ENCODE assay signal across 22 mouse cellular contexts in genomic region chr4:141331446-141331845, GRCm38 (mm10). TPM values are rescaled to one million over a fixed set of nuclear protein-coding genes. Genes with fewer than 3 reads are reported as not detected.
DNase-seq lines count a peak whose midpoint lies in the region; ATAC-seq and TF ChIP-seq lines count a peak whose summit lies in the region.
"Had no signal": no experiment of that assay in that cellular context is flagged by ENCODE, and none has a peak within 500 bp of the region (broad histone marks: within the 10 kb centered on the region; RNA-seq: fewer than 3 reads in every experiment).

No protein-coding gene starts in this region.

- TF ChIP-seq EP300 in liver, postnatal 0 days (IDR thresholded peaks at IDR 0.05; ENCODE audit: low read depth) = peak; percentile 40; the same call in 1 of the 2 replicates
- TF ChIP-seq EP300 in stomach, postnatal 0 days (optimal IDR thresholded peaks at IDR 0.05) = no peak

- peak; percentile 99 for DNase-seq in liver, adult 2 months (ENCODE audit: extremely low read depth, low read depth, low spot score)
- no peak for DNase-seq in liver
- no peak for DNase-seq in liver, postnatal 0 days
- DNase-seq in stomach, postnatal 0 days (ENCODE audit: low spot score) = no peak
- DNase-seq in adrenal gland, postnatal 25 days = no peak
- DNase-seq: adrenal gland, adult 2 months; adrenal gland, adult 8-10 months; adrenal gland, postnatal 10 days; adrenal gland, postnatal 14 days; adrenal gland, postnatal 36 days; B cell, adult 2 months; cerebellum, adult 11 months; cerebellum, adult 11-12 months; cerebellum, adult 18-20 months; cerebellum, adult 2 months had no signal

- peaks cover 7% of the 10 kb centered on the region for H3K4me1 ChIP-seq in liver, adult 2 months (ENCODE audit: control insufficient read depth, insufficient read depth, low read length)
- no peaks in the 10 kb centered on the region for H3K4me1 ChIP-seq in liver, postnatal 0 days (ENCODE audit: insufficient read depth)
- no peaks in the 10 kb centered on the region for H3K4me1 ChIP-seq in liver, embryonic 12.5 days
- H3K4me1 ChIP-seq in stomach, postnatal 0 days (replicated peaks; ENCODE audit: control insufficient read depth, insufficient read depth) = no peaks in the 10 kb centered on the region

- H3K9ac ChIP-seq in liver, adult 2 months (ENCODE audit: low read depth, low read length) = no peak overlapping the region
- H3K9ac ChIP-seq in liver, postnatal 0 days (replicated peaks) = no peak overlapping the region
- no peak overlapping the region for H3K9ac ChIP-seq in liver, embryonic 12.5 days
- H3K9ac ChIP-seq in stomach, postnatal 0 days (ENCODE audit: low read length) = no peak overlapping the region

- peak; percentile 80 for ATAC-seq in liver, postnatal 0 days
- no peak for ATAC-seq in liver, embryonic 12.5 days
- ATAC-seq in stomach, postnatal 0 days (ENCODE audit: low FRiP score, low TSS enrichment) = peak; percentile 55
- ATAC-seq: activated CD4-positive, CD25-positive, alpha-beta regulatory T cell, adult 4 months; CD4-positive, CD25-positive, alpha-beta regulatory T cell, adult 4 months; Patski had no signal

- H3K4me3 ChIP-seq in liver, adult 2 months (ENCODE audit: insufficient read depth, low read depth, low read length) = no peak overlapping the region
- H3K4me3 ChIP-seq in liver, postnatal 0 days (ENCODE audit: low read depth, low read length) = no peak overlapping the region
- H3K4me3 ChIP-seq in liver, embryonic 12.5 days = no peak overlapping the region
- H3K4me3 ChIP-seq in stomach, postnatal 0 days (ENCODE audit: low read depth, low read length) = no peak overlapping the region

- H3K4me2 ChIP-seq in liver, postnatal 0 days (ENCODE audit: low read depth, low read length) = no peak overlapping the region
- H3K4me2 ChIP-seq in liver, embryonic 12.5 days = no peak overlapping the region
- H3K4me2 ChIP-seq in stomach, postnatal 0 days (replicated peaks; ENCODE audit: low read depth) = no peak overlapping the region

- TF ChIP-seq POLR2A in liver, adult 2 months (IDR thresholded peaks at IDR 0.05; ENCODE audit: extremely low read depth, insufficient read depth, low read length) = no peak

- 18% methylated on average over 2 of the region's 2 CpGs for WGBS in liver, adult 2 months
- 80% methylated on average over 2 of the region's 2 CpGs for WGBS in liver, postnatal 0 days (ENCODE audit: insufficient replicate concordance)
- 85% methylated on average over 2 of the region's 2 CpGs for WGBS in liver, embryonic 12.5 days (ENCODE audit: insufficient replicate concordance)
- 89% methylated on average over 2 of the region's 2 CpGs for WGBS in stomach, postnatal 0 days

- H3K9me3 ChIP-seq in liver, postnatal 0 days (ENCODE audit: low read length) = no peaks in the 10 kb centered on the region
- H3K9me3 ChIP-seq in liver, embryonic 12.5 days (replicated peaks) = no peaks in the 10 kb centered on the region
- no peaks in the 10 kb centered on the region for H3K9me3 ChIP-seq in stomach, postnatal 0 days (ENCODE audit: control insufficient read depth, low read length)
- H3K9me3 ChIP-seq: G1E had no signal

- no peak for TF ChIP-seq CTCF in liver, adult 2 months (IDR thresholded peaks at IDR 0.05; ENCODE audit: low read depth, low read length)
- no peak for TF ChIP-seq CTCF in liver, postnatal 0 days (IDR thresholded peaks at IDR 0.05; ENCODE audit: low read depth)
- TF ChIP-seq CTCF in stomach, postnatal 0 days (IDR thresholded peaks at IDR 0.05; ENCODE audit: low read depth) = no peak

- peak overlapping the region; percentile 97 for H3K27ac ChIP-seq in liver, adult 2 months (replicated peaks; ENCODE audit: insufficient read depth, low read depth, low read length)
- no peak overlapping the region for H3K27ac ChIP-seq in liver, postnatal 0 days (ENCODE audit: low read depth)
- H3K27ac ChIP-seq in liver, embryonic 12.5 days = no peak overlapping the region
- no peak overlapping the region for H3K27ac ChIP-seq in stomach, postnatal 0 days (replicated peaks)

- H3K79me2 ChIP-seq in liver, adult 2 months (ENCODE audit: control insufficient read depth, insufficient read depth, low read length) = no peaks in the 10 kb centered on the region

- H3K27me3 ChIP-seq in liver, adult 2 months (ENCODE audit: control insufficient read depth, insufficient read depth, low read length) = no peaks in the 10 kb centered on the region
- no peaks in the 10 kb centered on the region for H3K27me3 ChIP-seq in liver, postnatal 0 days (ENCODE audit: insufficient read depth, low read length)
- peaks cover 36% of the 10 kb centered on the region for H3K27me3 ChIP-seq in liver, embryonic 12.5 days (replicated peaks)
- H3K27me3 ChIP-seq in stomach, postnatal 0 days (ENCODE audit: control insufficient read depth, insufficient read depth, low read length) = no peaks in the 10 kb centered on the region
- H3K27me3 ChIP-seq: Patski had no signal

- H3K36me3 ChIP-seq in liver, adult 2 months (ENCODE audit: control insufficient read depth, insufficient read depth, low read length) = peaks cover 3% of the 10 kb centered on the region; the same call in 1 of the 2 replicates
- 0 out of 2 replicates have a peak, but pooled peaks cover 3% of the 10 kb centered on the region for H3K36me3 ChIP-seq in liver, postnatal 0 days (replicated peaks; ENCODE audit: insufficient read depth, low read length)
- H3K36me3 ChIP-seq in liver, embryonic 12.5 days = 0 out of 2 replicates have a peak, but pooled peaks cover 8% of the 10 kb centered on the region
- no peaks in the 10 kb centered on the region for H3K36me3 ChIP-seq in stomach, postnatal 0 days (ENCODE audit: control insufficient read depth, insufficient read depth, low read length)
- H3K36me3 ChIP-seq: G1E had no signal

RNA-seq across cellular contexts. Expression of gene Epha2, which starts 30.4 kb away (rescaled TPM):
- total RNA-seq in liver, adult 2 months (2014; rRNA removed) = 7.7 and 9.3 TPM in 2 replicates
- polyA plus RNA-seq in liver, adult 2 months (2012; rRNA removed) = 11.6 and 12.0 TPM in 2 replicates
- polyA plus RNA-seq in liver, postnatal 0 days (2015; fragmentation: Nextera tagmentation; extraction: Ambion mirVana) = 1.5 and 2.4 TPM in 2 replicates
- 2.1 TPM in 2 replicates for polyA plus RNA-seq in liver, embryonic 12.5 days (2016; fragmentation: Nextera tagmentation; extraction: Ambion mirVana)
- 3.9 and 4.9 TPM in 2 replicates for polyA plus RNA-seq in stomach, postnatal 0 days (2015; fragmentation: Nextera tagmentation; extraction: Ambion mirVana)
- total RNA-seq in adrenal gland, postnatal 25 days (2021) = 18.7 and 19.3 TPM in 2 replicates
- total RNA-seq: G1E had no signal
- polyA plus RNA-seq: activated CD4-positive, CD25-positive, alpha-beta regulatory T cell, adult 4 months; G1E had no signal

RNA-seq across cellular contexts. Expression of gene Fam131c, which starts 36.6 kb away (rescaled TPM):
- total RNA-seq in liver, adult 2 months (2014; rRNA removed) = 0.40 and 0.46 TPM in 2 replicates
- 4.5 and 10.3 TPM in 2 replicates for polyA plus RNA-seq in liver, adult 2 months (2012; rRNA removed)
- polyA plus RNA-seq in liver, postnatal 0 days (2015; fragmentation: Nextera tagmentation; extraction: Ambion mirVana) = 0.53 and 0.96 TPM in 2 replicates
- 0.08 and 0.13 TPM in 2 replicates for polyA plus RNA-seq in liver, embryonic 12.5 days (2016; fragmentation: Nextera tagmentation; extraction: Ambion mirVana)
- 3.4 and 3.6 TPM in 2 replicates for polyA plus RNA-seq in stomach, postnatal 0 days (2015; fragmentation: Nextera tagmentation; extraction: Ambion mirVana)
- 1.8 and 2.1 TPM in 2 replicates for total RNA-seq in adrenal gland, postnatal 25 days (2021)
- total RNA-seq: CH12.LX, G1E, MEL had no signal
- polyA plus RNA-seq: activated CD4-positive, CD25-positive, alpha-beta regulatory T cell, adult 4 months; CD4-positive, CD25-positive, alpha-beta regulatory T cell, adult 4 months; G1E had no signal
